Comparison of ENCODE assay signal across 24 mouse cellular contexts in genomic region chr11:69707873-69708381, GRCm38 (mm10). TPM values are rescaled to one million over a fixed set of nuclear protein-coding genes. Genes with fewer than 3 reads are reported as not detected.
"Had no signal": no experiment of that assay in that cellular context is flagged by ENCODE, and none has a peak within 500 bp of the region (broad histone marks: within the 10 kb centered on the region; RNA-seq: fewer than 3 reads in every experiment).

No protein-coding gene starts in this region.

- H3K4me2 ChIP-seq: liver, embryonic 15.5 days; lung, embryonic 15.5 days; midbrain, embryonic 13.5 days; midbrain, embryonic 15.5 days; neural tube, embryonic 13.5 days; neural tube, embryonic 15.5 days had no signal

- H3K9me3 ChIP-seq: liver, embryonic 15.5 days; lung, embryonic 15.5 days; megakaryocyte, embryonic 14.5 days; midbrain, embryonic 13.5 days; midbrain, embryonic 15.5 days; neural tube, embryonic 13.5 days; neural tube, embryonic 15.5 days had no signal

- H3K9ac ChIP-seq: liver, embryonic 15.5 days; liver, postnatal 0 days; lung, embryonic 15.5 days; midbrain, embryonic 13.5 days; midbrain, embryonic 15.5 days; neural tube, embryonic 13.5 days; neural tube, embryonic 15.5 days had no signal

- ATAC-seq: liver, postnatal 0 days; lung, postnatal 0 days; midbrain, embryonic 13.5 days; midbrain, embryonic 15.5 days had no signal

- H3K36me3 ChIP-seq: liver, embryonic 15.5 days; lung, embryonic 15.5 days; midbrain, embryonic 13.5 days; midbrain, embryonic 15.5 days; neural tube, embryonic 13.5 days; neural tube, embryonic 15.5 days had no signal

- H3K4me1 ChIP-seq: lung, embryonic 15.5 days; midbrain, embryonic 13.5 days; midbrain, embryonic 15.5 days; neural tube, embryonic 13.5 days had no signal

- H3K27ac ChIP-seq: liver, embryonic 15.5 days; lung, embryonic 15.5 days; macrophage; midbrain, embryonic 13.5 days; midbrain, embryonic 15.5 days; neural tube, embryonic 13.5 days; neural tube, embryonic 15.5 days had no signal

- H3K4me3 ChIP-seq: liver, embryonic 15.5 days; lung, embryonic 15.5 days; megakaryocyte, embryonic 14.5 days; midbrain, embryonic 13.5 days; midbrain, embryonic 15.5 days; myocyte; neural tube, embryonic 13.5 days; neural tube, embryonic 15.5 days had no signal

- DNase-seq: liver, postnatal 0 days; lung, adult 2 months; lung, postnatal 14 days; lung, postnatal 36 days; retina, postnatal 1 day; right cerebral cortex, adult 18-20 months; right cerebral cortex, postnatal 25 days; right cerebral cortex, postnatal 4 days; spleen, adult 18-20 months; thymus, adult 18-20 months; thymus, postnatal 14 days; thymus, postnatal 36 days had no signal

- H3K27me3 ChIP-seq: liver, embryonic 15.5 days; lung, embryonic 15.5 days; midbrain, embryonic 13.5 days; midbrain, embryonic 15.5 days; neural tube, embryonic 13.5 days; neural tube, embryonic 15.5 days had no signal

RNA-seq across cellular contexts. Expression of gene Tnfsf13, which starts 22.3 kb away (rescaled TPM):
- polyA plus RNA-seq: neural tube, embryonic 11.5 days; stomach, embryonic 14.5 days had no signal
